Mouse (Mus musculus) ES-Bruce4 (cell line): ENCODE data around the gene Bax.

Experiments used
- CTCF ChIP-seq: IDR thresholded peaks from one replicate; pipeline ENCODE4 v1.8.1; 2011; ENCODE audit warnings: low read depth, low read length
- EP300 ChIP-seq: IDR thresholded peaks from 2 replicates; pipeline ENCODE4 v1.6.1; 2011; ENCODE audit warnings: low read depth, low read length; ENCODE audit not compliant: insufficient read depth
- POLR2A ChIP-seq: IDR thresholded peaks from one replicate; pipeline ENCODE4 v1.8.1; 2011; ENCODE audit warnings: low read length; ENCODE audit not compliant: insufficient read depth

GRCm38 (mm10) chr7:45491264-45491663 is 24.6 kb upstream of the Bax start:
- TF ChIP-seq CTCF = no peak
- no peak for TF ChIP-seq EP300
- TF ChIP-seq POLR2A = no peak
